Mouse (Mus musculus) liver, embryonic 14.5 days (tissue): Measurements from ENCODE around the gene Msmb. TPM values are rescaled to one million over a fixed set of nuclear protein-coding genes. Genes with fewer than 3 reads are reported as not detected.
A peak's percentile ranks its signal among the peaks of the same experiment; 100 is the strongest.

Source experiments
- ATAC-seq: fragments of 200-750 bp; cut with Nextera tagmentation; 2 replicates; pipeline ENCODE4 v1.8.0; 2017; ENCODE audit warnings: moderate number of reproducible peaks, mild to moderate bottlenecking, moderate library complexity; ENCODE audit not compliant: insufficient read depth
- DNase-seq, 3 experiments: peaks; one replicate each; pipeline ENCODE4 v3.0.0-alpha.2; 2012 to 2013; ENCODE audit warnings: low read depth in 3 of 3, low spot score in 3 of 3
- H3K27ac ChIP-seq: fragments of 300-500 bp; sonication (generic); 2 replicates; pipeline ENCODE4 v1.5.1; 2014; ENCODE audit warnings: moderate library complexity, mild to moderate bottlenecking, control low read depth, inconsistent platforms
- H3K27me3 ChIP-seq: fragments of 300-500 bp; sonication (generic); 2 replicates; pipeline ENCODE4 v1.6.1; 2014; ENCODE audit warnings: mild to moderate bottlenecking, low read length, moderate library complexity; ENCODE audit not compliant: control insufficient read depth, insufficient read depth
- H3K36me3 ChIP-seq: fragments of 300-500 bp; sonication (generic); replicated peaks from 2 replicates; pipeline ENCODE4 v1.6.1; 2014; ENCODE audit warnings: low read depth; ENCODE audit not compliant: control insufficient read depth, insufficient read depth
- H3K4me1 ChIP-seq, 2 experiments: fragments of 200-500 bp in 1 of 2; fragments of 300-500 bp in 1 of 2; sonication (generic) in 1 of 2; replicated peaks; 2 replicates each; pipeline ENCODE4 v1.6.1; 2012 to 2014; ENCODE audit warnings: antibody characterized with exemption in 1 of 2, inconsistent platforms in 1 of 2, low read length in 1 of 2; ENCODE audit not compliant: control insufficient read depth in 2 of 2, insufficient read depth in 2 of 2
- H3K4me2 ChIP-seq: fragments of 300-500 bp; sonication (generic); 2 replicates; pipeline ENCODE4 v1.6.1; 2014; ENCODE audit warnings: low read depth, mild to moderate bottlenecking, control low read depth, moderate library complexity
- H3K4me3 ChIP-seq, 2 experiments: fragments of 200-500 bp in 1 of 2; fragments of 300-500 bp in 1 of 2; sonication (generic) in 1 of 2; 2 replicates each; pipeline ENCODE4 v1.5.1; 2012 to 2014; ENCODE audit warnings: low read depth in 2 of 2, low read length in 2 of 2, mild to moderate bottlenecking in 2 of 2, control low read depth in 1 of 2, inconsistent platforms in 1 of 2, moderate library complexity in 1 of 2; ENCODE audit not compliant: insufficient read depth in 1 of 2
- H3K9ac ChIP-seq: fragments of 300-500 bp; sonication (generic); replicated peaks from 2 replicates; pipeline ENCODE4 v1.6.1; 2014; ENCODE audit warnings: mild to moderate bottlenecking, control low read depth, moderate library complexity
- H3K9me3 ChIP-seq: fragments of 300-500 bp; sonication (generic); 2 replicates; pipeline ENCODE4 v1.6.1; 2016; ENCODE audit warnings: low read length, mixed read lengths; ENCODE audit not compliant: control insufficient read depth
- CTCF ChIP-seq: IDR thresholded peaks from 2 replicates; pipeline ENCODE4 v1.5.1; 2016; ENCODE audit warnings: antibody characterized with exemption, low read depth, control low read depth
- EP300 ChIP-seq: IDR thresholded peaks from 2 replicates; pipeline ENCODE4 v1.6.1; 2016; ENCODE audit warnings: antibody characterized with exemption, low read depth
- WGBS: fragments of 180-500 bp; shearing (Covaris S2); extraction: QIAGEN DNeasy Blood & Tissue Kit; methylation state at CpG from one replicate; pipeline ENCODE4 v1.1.7; 2014; ENCODE audit not compliant: insufficient replicate concordance; 5-methylcytosine and 5-hydroxymethylcytosine counted together
- polyA plus RNA-seq, 2 experiments: library from polyadenylated mRNA; depleted of rRNA in 1 of 2; stranded (reverse) in 1 of 2; unstranded in 1 of 2; fragments of >200 nt; fragmentation: Nextera tagmentation in 1 of 2; extraction: Ambion mirVana in 1 of 2; gene quantifications; 2 replicates each; pipeline versions ENCODE4 v1.2.1 to v1.2.3; 2012 to 2014

Msmb gene
- 0.13 and 0.19 TPM in 2 replicates for polyA plus RNA-seq (2012; rRNA removed)
- polyA plus RNA-seq (2014; fragmentation: Nextera tagmentation; extraction: Ambion mirVana), result 0.33 and 0.38 TPM in 2 replicates

GRCm38 (mm10) chr14:32141723-32142122 lies at the start of gene Msmb:
Gene Msmb, plus strand, starts transcription at chr14:32142023.
- H3K9ac ChIP-seq, result no peak within 1 kb of the TSS
- H3K36me3 ChIP-seq, result no peaks in the 10 kb centered on the region
- H3K27ac ChIP-seq, result no peak within 1 kb of the TSS
- TF ChIP-seq EP300 (no peak), CTCF (no peak)
- DNase-seq, result no peak
- ATAC-seq, result no peak
- H3K4me2 ChIP-seq, result no peak within 1 kb of the TSS
- H3K4me3 ChIP-seq, result no peak within 1 kb of the TSS
- WGBS, result 68% methylated on average over 5 of the region's 5 CpGs
- H3K9me3 ChIP-seq, result no peaks in the 10 kb centered on the region
- H3K27me3 ChIP-seq, result no peaks in the 10 kb centered on the region
- peaks cover 16 to 17% of the 10 kb centered on the region in 2 experiments for H3K4me1 ChIP-seq

- no peaks in the 10 kb centered on the region for H3K9me3 ChIP-seq
- peaks cover 25% of the 10 kb centered on the region for H3K36me3 ChIP-seq
- ATAC-seq (peak; percentile 48), DNase-seq (no peak)
- H3K4me2 ChIP-seq, result no peak overlapping the region
- TF ChIP-seq CTCF (no peak), EP300 (no peak)
- no peak overlapping the region for H3K9ac ChIP-seq
- H3K4me3 ChIP-seq, result no peak overlapping the region
- peaks cover 0 to 6% of the 10 kb centered on the region in 2 experiments; a peak in 1 of 4 replicates for H3K4me1 ChIP-seq
- WGBS, result 52% methylated on average over 1 of the region's 1 CpGs
- no peak overlapping the region for H3K27ac ChIP-seq
- H3K27me3 ChIP-seq, result no peaks in the 10 kb centered on the region
Measured at GRCm38 (mm10) chr14:32093018-32093417, 48.8 kb upstream of the Msmb start.

GRCm38 (mm10) chr14:32093500-32094117 lies 48.2 kb upstream of the Msmb start:
- no peak overlapping the region for H3K4me2 ChIP-seq
- 49% methylated on average over 11 of the region's 11 CpGs for WGBS
- DNase-seq (no peak), ATAC-seq (no peak)
- no peaks in the 10 kb centered on the region for H3K27me3 ChIP-seq
- H3K36me3 ChIP-seq, result peaks cover 30% of the 10 kb centered on the region
- H3K9ac ChIP-seq, result no peak overlapping the region
- peaks cover 0 to 6% of the 10 kb centered on the region in 2 experiments; a peak in 1 of 4 replicates for H3K4me1 ChIP-seq
- TF ChIP-seq EP300 (no peak), CTCF (no peak)
- H3K27ac ChIP-seq, result no peak overlapping the region
- H3K4me3 ChIP-seq, result no peak overlapping the region
- H3K9me3 ChIP-seq, result no peaks in the 10 kb centered on the region

- no peak for ATAC-seq
- no peaks in the 10 kb centered on the region for H3K27me3 ChIP-seq
- H3K9ac ChIP-seq, result no peak overlapping the region
- no peak for DNase-seq
- WGBS, result 76% methylated on average over 5 of the region's 5 CpGs
- H3K4me1 ChIP-seq, result peaks cover 0 to 6% of the 10 kb centered on the region in 2 experiments; a peak in 1 of 4 replicates
- peaks cover 51% of the 10 kb centered on the region for H3K36me3 ChIP-seq
- H3K9me3 ChIP-seq, result no peaks in the 10 kb centered on the region
- no peak overlapping the region for H3K4me3 ChIP-seq
- H3K4me2 ChIP-seq, result no peak overlapping the region
- H3K27ac ChIP-seq, result no peak overlapping the region
- TF ChIP-seq CTCF, result no peak
- no peak for TF ChIP-seq EP300
Measured at GRCm38 (mm10) chr14:32095646-32096045, 46.2 kb upstream of the Msmb start.

- ATAC-seq, result no peak
- Histone ChIP-seq H3K36me3 (peaks cover 51% of the 10 kb centered on the region), H3K4me3 (no peak overlapping the region), H3K9ac (no peak overlapping the region), H3K27me3 (no peaks in the 10 kb centered on the region), H3K4me1 (peaks cover 0 to 6% of the 10 kb centered on the region in 2 experiments; a peak in 1 of 4 replicates), H3K4me2 (no peak overlapping the region), H3K9me3 (no peaks in the 10 kb centered on the region), H3K27ac (no peak overlapping the region)
- no peak for DNase-seq
- WGBS, result 78% methylated on average over 5 of the region's 5 CpGs
- TF ChIP-seq EP300, result no peak
- TF ChIP-seq CTCF, result no peak
Measured at GRCm38 (mm10) chr14:32096740-32097139, 45.1 kb upstream of the Msmb start.
